Mouse (Mus musculus): ENCODE measurements around the gene Cd81.

Gene Cd81

GRCm38 (mm10) chr7:143020764-143021163, 31.8 kb upstream of the Cd81 start:
- DNase-seq (ENCODE audit: low read depth) = peak; percentile 39

- DNase-seq (ENCODE audit: low read depth) = peak; percentile 60
Observed at GRCm38 (mm10) chr7:143021356-143022164, 31.0 kb upstream of the Cd81 start.

GRCm38 (mm10) chr7:143023499-143023898, 29.0 kb upstream of the Cd81 start:
- no peak for DNase-seq (ENCODE audit: low read depth)

- DNase-seq (ENCODE audit: low read depth) = no peak
Observed at GRCm38 (mm10) chr7:143024293-143024692, 28.2 kb upstream of the Cd81 start.

GRCm38 (mm10) chr7:143025496-143025895, 27.0 kb upstream of the Cd81 start:
- no peak for DNase-seq (ENCODE audit: low read depth)

- DNase-seq (ENCODE audit: low read depth) = no peak
Observed at GRCm38 (mm10) chr7:143027196-143027595, 25.3 kb upstream of the Cd81 start.

- DNase-seq (ENCODE audit: low read depth) = no peak
Observed at GRCm38 (mm10) chr7:143031816-143032215, 20.7 kb upstream of the Cd81 start.

GRCm38 (mm10) chr7:143033581-143033980, 19.0 kb upstream of the Cd81 start:
- DNase-seq (ENCODE audit: low read depth) = no peak

- no peak for DNase-seq (ENCODE audit: low read depth)
Observed at GRCm38 (mm10) chr7:143034112-143034511, 18.4 kb upstream of the Cd81 start.

- no peak for DNase-seq (ENCODE audit: low read depth)
Observed at GRCm38 (mm10) chr7:143034519-143035450, 17.8 kb upstream of the Cd81 start.

GRCm38 (mm10) chr7:143036787-143037186, 15.8 kb upstream of the Cd81 start:
- DNase-seq (ENCODE audit: low read depth) = no peak

- DNase-seq (ENCODE audit: low read depth) = no peak
Observed at GRCm38 (mm10) chr7:143037306-143037705, 15.2 kb upstream of the Cd81 start.

- no peak for DNase-seq (ENCODE audit: low read depth)
Observed at GRCm38 (mm10) chr7:143038174-143038931, 14.2 kb upstream of the Cd81 start.

GRCm38 (mm10) chr7:143040561-143040960, 12.0 kb upstream of the Cd81 start:
- no peak for DNase-seq (ENCODE audit: low read depth)

- no peak for DNase-seq (ENCODE audit: low read depth)
Observed at GRCm38 (mm10) chr7:143041138-143041822, 11.3 kb upstream of the Cd81 start.

GRCm38 (mm10) chr7:143042089-143042488, 10.4 kb upstream of the Cd81 start:
- DNase-seq (ENCODE audit: low read depth) = no peak

- peak; percentile 31 for DNase-seq (ENCODE audit: low read depth)
Observed at GRCm38 (mm10) chr7:143042897-143043300, 9.6 kb upstream of the Cd81 start.

- DNase-seq (ENCODE audit: low read depth) = no peak
Observed at GRCm38 (mm10) chr7:143044049-143044825, 8.3 kb upstream of the Cd81 start.

GRCm38 (mm10) chr7:143044826-143045206, 7.7 kb upstream of the Cd81 start:
- peak; percentile 33 for DNase-seq (ENCODE audit: low read depth)

- DNase-seq (ENCODE audit: low read depth) = no peak
Observed at GRCm38 (mm10) chr7:143046358-143046757, 6.2 kb upstream of the Cd81 start.

- DNase-seq (ENCODE audit: low read depth) = no peak
Observed at GRCm38 (mm10) chr7:143049331-143049730, 3.2 kb upstream of the Cd81 start.

All from induced T-regulatory cell, adult 2 months (primary cell).